ENCODE assay signal across 8 mouse cellular contexts in genomic region chr15:77928673-77929331, GRCm38 (mm10). TPM values are rescaled to one million over a fixed set of nuclear protein-coding genes. Genes with fewer than 3 reads are reported as not detected.
DNase-seq lines count a peak whose midpoint lies in the region; ATAC-seq and TF ChIP-seq lines count a peak whose summit lies in the region.

TSS of gene Txn2 (minus strand) at chr15:77929006.

- H3K4me2 ChIP-seq in embryonic facial prominence, embryonic 14.5 days (ENCODE audit: low read depth, low read length) = peak within 1 kb of the TSS; percentile 79
- H3K4me2 ChIP-seq in limb, embryonic 13.5 days (replicated peaks) = peak within 1 kb of the TSS; percentile 82
- H3K4me2 ChIP-seq in midbrain, embryonic 16.5 days (ENCODE audit: low read length) = peak within 1 kb of the TSS; percentile 66

- TF ChIP-seq CTCF in heart, adult 2 months (IDR thresholded peaks at IDR 0.05) = peak; percentile 22

- peak; percentile 100 for DNase-seq in 3T3-L1 (ENCODE audit: low read depth, low spot score)
- DNase-seq in adrenal gland, postnatal 4 days (ENCODE audit: low spot score in 2 of 2) = peak; percentile 77 to 93
- DNase-seq in embryonic facial prominence, embryonic 14.5 days (ENCODE audit: low spot score) = peak; percentile 99
- peak; percentile 93 to 98 for DNase-seq in heart, adult 2 months
- DNase-seq in kidney, adult 8-10 months = peak; percentile 98 to 99
- peak; percentile 86 to 95 for DNase-seq in spleen, postnatal 10 days (ENCODE audit: low spot score in 2 of 2)

- peaks cover 14% of the 10 kb centered on the region for H3K4me1 ChIP-seq in embryonic facial prominence, embryonic 14.5 days (ENCODE audit: control insufficient read depth, insufficient read depth, low read length)
- H3K4me1 ChIP-seq in heart, adult 2 months (ENCODE audit: control insufficient read depth, insufficient read depth, low read length) = peaks cover 9% of the 10 kb centered on the region
- peaks cover 24% of the 10 kb centered on the region for H3K4me1 ChIP-seq in limb, embryonic 13.5 days
- peaks cover 19% of the 10 kb centered on the region for H3K4me1 ChIP-seq in midbrain, embryonic 16.5 days (ENCODE audit: control insufficient read depth, insufficient read depth, low read length)

- intact Hi-C loops in heart, adult 2 months (cut with DNase I) = loop anchor here (2.0 kb wide), 1 partner anchor 42 kb away; the partner anchor contains the start of gene Eif3d

- no peaks in the 10 kb centered on the region for H3K9me3 ChIP-seq in embryonic facial prominence, embryonic 14.5 days (ENCODE audit: control insufficient read depth, low read length)
- no peaks in the 10 kb centered on the region for H3K9me3 ChIP-seq in limb, embryonic 13.5 days
- no peaks in the 10 kb centered on the region for H3K9me3 ChIP-seq in midbrain, embryonic 16.5 days (replicated peaks; ENCODE audit: control insufficient read depth, low read length, poor library complexity, severe bottlenecking)

- H3K9ac ChIP-seq in embryonic facial prominence, embryonic 14.5 days (ENCODE audit: low read depth, low read length) = peak within 1 kb of the TSS; percentile 83
- H3K9ac ChIP-seq in heart, adult 2 months (ENCODE audit: low read depth, low read length) = peak within 1 kb of the TSS; percentile 82
- H3K9ac ChIP-seq in limb, embryonic 13.5 days = peak within 1 kb of the TSS; percentile 76
- H3K9ac ChIP-seq in midbrain, embryonic 16.5 days (ENCODE audit: low read depth, low read length) = peak within 1 kb of the TSS; percentile 82

- H3K36me3 ChIP-seq in embryonic facial prominence, embryonic 14.5 days (ENCODE audit: control insufficient read depth, insufficient read depth, low read length) = peaks cover 27% of the 10 kb centered on the region
- H3K36me3 ChIP-seq in heart, adult 2 months (ENCODE audit: control insufficient read depth, insufficient read depth, low read length) = no peaks in the 10 kb centered on the region
- H3K36me3 ChIP-seq in limb, embryonic 13.5 days = peaks cover 33% of the 10 kb centered on the region
- H3K36me3 ChIP-seq in midbrain, embryonic 16.5 days (ENCODE audit: control insufficient read depth, insufficient read depth, low read length) = peaks cover 8% of the 10 kb centered on the region; the same call in 1 of the 2 replicates

- peak within 1 kb of the TSS; percentile 93 for H3K27ac ChIP-seq in embryonic facial prominence, embryonic 14.5 days (replicated peaks; ENCODE audit: low read depth, low read length)
- H3K27ac ChIP-seq in heart, adult 2 months = peak within 1 kb of the TSS; percentile 95
- peak within 1 kb of the TSS; percentile 91 for H3K27ac ChIP-seq in limb, embryonic 13.5 days
- H3K27ac ChIP-seq in midbrain, embryonic 16.5 days (ENCODE audit: low read length) = peak within 1 kb of the TSS; percentile 95

- TF ChIP-seq POLR2A in heart, adult 2 months (IDR thresholded peaks at IDR 0.05; ENCODE audit: insufficient read depth, low read depth, low read length) = peak; percentile 89

- H3K27me3 ChIP-seq in embryonic facial prominence, embryonic 14.5 days (replicated peaks; ENCODE audit: control insufficient read depth, insufficient read depth, low read length) = no peaks in the 10 kb centered on the region
- no peaks in the 10 kb centered on the region for H3K27me3 ChIP-seq in heart, adult 2 months (ENCODE audit: control insufficient read depth, insufficient read depth, low read length)
- no peaks in the 10 kb centered on the region for H3K27me3 ChIP-seq in limb, embryonic 13.5 days
- H3K27me3 ChIP-seq in midbrain, embryonic 16.5 days (ENCODE audit: control insufficient read depth, insufficient read depth, low read depth, low read length) = no peaks in the 10 kb centered on the region

- WGBS in embryonic facial prominence, embryonic 14.5 days = under 1% methylated on average over 28 of the region's 34 CpGs
- under 1% methylated on average over 34 of the region's 34 CpGs for WGBS in heart, adult 2 months
- WGBS in limb, embryonic 13.5 days = under 1% methylated on average over 34 of the region's 34 CpGs
- WGBS in midbrain, embryonic 16.5 days = under 1% methylated on average over 30 of the region's 34 CpGs

- H3K79me2 ChIP-seq in heart, adult 2 months (replicated peaks; ENCODE audit: control insufficient read depth, insufficient read depth, low read length) = no peaks in the 10 kb centered on the region

- peak within 1 kb of the TSS; percentile 77 for H3K4me3 ChIP-seq in embryonic facial prominence, embryonic 14.5 days (ENCODE audit: low read depth, low read length)
- peak within 1 kb of the TSS; percentile 98 for H3K4me3 ChIP-seq in heart, adult 2 months
- peak within 1 kb of the TSS; percentile 79 for H3K4me3 ChIP-seq in limb, embryonic 13.5 days
- H3K4me3 ChIP-seq in midbrain, embryonic 16.5 days (ENCODE audit: low read depth, low read length) = peak within 1 kb of the TSS; percentile 64

- peak; percentile 97 for ATAC-seq in embryonic facial prominence, embryonic 14.5 days (ENCODE audit: low read depth)
- ATAC-seq in limb, embryonic 13.5 days (ENCODE audit: low FRiP score, low read depth) = peak; percentile 95
- ATAC-seq in midbrain, embryonic 16.5 days = peak; percentile 96

- TF ChIP-seq EP300 in heart, adult 2 months (IDR thresholded peaks at IDR 0.05; ENCODE audit: insufficient read depth, low read depth, low read length) = peak; percentile 78; the same call in 1 of the 2 replicates

RNA-seq across cellular contexts. Expression of gene Txn2, which starts in this region (rescaled TPM):
- total RNA-seq in adrenal gland, postnatal 4 days (2021) = 100 to 1,000 TPM; 271 to 275 TPM
- 234 and 271 TPM in 2 replicates for polyA plus RNA-seq in embryonic facial prominence, embryonic 14.5 days (2014; fragmentation: Nextera tagmentation; extraction: Ambion mirVana)
- 100 to 1,000 TPM; 260 to 299 TPM for total RNA-seq in heart, adult 2 months (2021)
- 403 and 411 TPM in 2 replicates for polyA plus RNA-seq in heart, adult 2 months (2012; rRNA removed)
- polyA plus RNA-seq in limb, embryonic 13.5 days (2015; fragmentation: Nextera tagmentation; extraction: Ambion mirVana) = 237 and 238 TPM in 2 replicates
- polyA plus RNA-seq in midbrain, embryonic 16.5 days (2015; fragmentation: Nextera tagmentation; extraction: Ambion mirVana) = 187 and 190 TPM in 2 replicates

Comparison
In these comparisons a context has a peak if more than half of its experiments do, and no peak if none do; other contexts are left out.
1. Peak in every context shown above with its lines: DNase-seq, ATAC-seq, H3K4me3 ChIP-seq and H3K27ac ChIP-seq.